In the genomic region with DNA sequence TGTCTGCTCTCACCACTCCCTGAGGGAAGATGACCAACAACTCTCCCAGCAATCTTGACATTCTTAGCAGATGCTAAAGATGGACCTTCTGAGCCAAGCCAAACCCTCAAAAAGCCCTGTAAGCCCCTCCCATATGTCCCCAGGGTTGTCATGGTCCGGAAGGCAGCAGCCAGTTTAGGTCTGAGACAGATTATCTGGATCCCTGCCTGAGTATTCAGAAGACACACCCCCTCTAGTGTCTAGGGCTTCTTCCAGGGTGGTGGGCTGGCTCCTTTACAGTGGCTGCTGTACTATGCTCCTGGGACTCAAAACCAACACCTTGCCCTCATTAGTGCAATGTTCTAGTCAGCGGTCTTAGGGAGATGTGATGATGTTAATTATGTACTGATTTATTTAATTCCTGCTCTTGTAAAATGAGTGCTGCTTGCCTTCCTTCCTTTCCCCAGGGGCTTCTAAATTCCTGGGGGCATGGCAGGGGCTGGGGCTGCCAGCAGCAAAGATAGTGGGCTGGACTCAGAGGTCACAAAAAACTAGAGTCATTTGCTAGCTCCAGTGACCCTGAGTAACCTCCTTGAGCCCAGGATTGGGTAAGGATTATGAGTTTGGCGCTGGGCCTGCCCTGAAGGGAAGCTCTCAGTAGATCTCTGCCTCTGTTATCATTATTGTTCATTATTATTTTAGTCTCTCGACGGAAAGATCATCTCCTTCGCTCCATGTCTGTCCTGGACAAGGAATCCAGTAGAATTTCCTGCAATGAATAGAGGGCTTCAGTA, we compare ENCODE assay signal across 14 mouse cellular contexts.
DNase-seq lines count a peak whose midpoint lies in the region; ATAC-seq lines count a peak whose summit lies in the region.
"Had no signal": no experiment of that assay in that cellular context is flagged by ENCODE, and none has a peak within 500 bp of the region (broad histone marks: within the 10 kb centered on the region; RNA-seq: fewer than 3 reads in every experiment).

No protein-coding gene starts in this region.

- H3K9ac ChIP-seq in kidney, embryonic 16.5 days (replicated peaks; ENCODE audit: low read length): no peak overlapping the region
- H3K9ac ChIP-seq in neural tube, embryonic 14.5 days (replicated peaks; ENCODE audit: low read depth, low read length): no peak overlapping the region
- H3K9ac ChIP-seq: heart, embryonic 15.5 days; limb, embryonic 15.5 days had no signal

- peaks cover 14% of the 10 kb centered on the region for H3K4me1 ChIP-seq in kidney, embryonic 16.5 days (ENCODE audit: insufficient read depth, low read length)
- H3K4me1 ChIP-seq in neural tube, embryonic 14.5 days (ENCODE audit: control insufficient read depth, insufficient read depth, low read length): no peaks in the 10 kb centered on the region

- no peak overlapping the region for H3K4me3 ChIP-seq in kidney, embryonic 16.5 days (ENCODE audit: low read length)
- no peak overlapping the region for H3K4me3 ChIP-seq in neural tube, embryonic 14.5 days (ENCODE audit: low read depth, low read length)
- H3K4me3 ChIP-seq: erythroblast, embryonic 14.5 days; heart, embryonic 15.5 days; limb, embryonic 15.5 days; megakaryocyte, embryonic 14.5 days had no signal

- no peak overlapping the region for H3K4me2 ChIP-seq in kidney, embryonic 16.5 days (replicated peaks; ENCODE audit: low read depth, low read length)
- H3K4me2 ChIP-seq in neural tube, embryonic 14.5 days (ENCODE audit: low read depth, low read length): no peak overlapping the region
- H3K4me2 ChIP-seq: heart, embryonic 15.5 days; limb, embryonic 15.5 days had no signal

- no peaks in the 10 kb centered on the region for H3K36me3 ChIP-seq in kidney, embryonic 16.5 days (ENCODE audit: insufficient read depth, low read length)
- H3K36me3 ChIP-seq in neural tube, embryonic 14.5 days (ENCODE audit: control insufficient read depth, insufficient read depth, low read length): no peaks in the 10 kb centered on the region
- H3K36me3 ChIP-seq: heart, embryonic 15.5 days; limb, embryonic 15.5 days had no signal

- 64% methylated on average over 6 of the region's 6 CpGs for WGBS in kidney, embryonic 16.5 days
- WGBS in neural tube, embryonic 14.5 days: 70% methylated on average over 6 of the region's 6 CpGs

- H3K27me3 ChIP-seq in kidney, embryonic 16.5 days (ENCODE audit: insufficient read depth, low read length): no peaks in the 10 kb centered on the region
- no peaks in the 10 kb centered on the region for H3K27me3 ChIP-seq in neural tube, embryonic 14.5 days (ENCODE audit: control insufficient read depth, insufficient read depth, low read length)

- H3K9me3 ChIP-seq in kidney, embryonic 16.5 days (ENCODE audit: low read length): 0 out of 2 replicates have a peak, but pooled peaks cover 6% of the 10 kb centered on the region
- no peaks in the 10 kb centered on the region for H3K9me3 ChIP-seq in neural tube, embryonic 14.5 days (ENCODE audit: control insufficient read depth, low read length)
- H3K9me3 ChIP-seq: heart, embryonic 15.5 days; limb, embryonic 15.5 days had no signal

- DNase-seq in adrenal gland, adult 2 months: peak; percentile 69
- DNase-seq in adrenal gland, adult 18-20 months (ENCODE audit: low spot score in 2 of 2): no peak
- DNase-seq in kidney, adult 11 months: peak; percentile 55
- no peak for DNase-seq in neural tube, embryonic 10.5 days (ENCODE audit: extremely low spot score, low spot score)
- peak; percentile 63 to 74 for DNase-seq in kidney, postnatal 25 days
- no peak for DNase-seq in right cerebral cortex, postnatal 25 days
- DNase-seq: layer of hippocampus, postnatal 36 days; thymus, adult 2 months had no signal

- no peak for ATAC-seq in kidney, embryonic 16.5 days (ENCODE audit: low FRiP score, low TSS enrichment)
- ATAC-seq in neural tube, embryonic 14.5 days (ENCODE audit: low read depth): peak; percentile 21; the same call in 1 of the 2 replicates

- H3K27ac ChIP-seq in kidney, embryonic 16.5 days (ENCODE audit: low read length): no peak overlapping the region
- H3K27ac ChIP-seq in neural tube, embryonic 14.5 days (ENCODE audit: low read depth, low read length): no peak overlapping the region
- H3K27ac ChIP-seq: heart, embryonic 15.5 days; limb, embryonic 15.5 days had no signal

Comparison
In these comparisons a context has a peak if more than half of its experiments do, and no peak if none do; other contexts are left out.
1. DNase-seq: peak in adrenal gland, adult 2 months (single experiment), kidney, adult 11 months (single experiment) and kidney, postnatal 25 days (2 of 2); none in adrenal gland, adult 18-20 months (0 of 2), neural tube, embryonic 10.5 days (single experiment) and right cerebral cortex, postnatal 25 days (single experiment).